Mouse (Mus musculus) kidney, embryonic 15.5 days (tissue): ENCODE data around the gene Cenpv. TPM values are rescaled to one million over a fixed set of nuclear protein-coding genes. Genes with fewer than 3 reads are reported as not detected.

Experiments used
- ATAC-seq: fragments of 200-750 bp; cut with Nextera tagmentation; replicated peaks from 2 replicates; pipeline ENCODE4 v1.8.0; 2017; ENCODE audit warnings: moderate TSS enrichment; ENCODE audit not compliant: low FRiP score
- H3K27ac ChIP-seq: fragments of 300-500 bp; sonication (generic); 2 replicates; pipeline ENCODE4 v1.5.1; 2015; ENCODE audit warnings: mild to moderate bottlenecking, inconsistent platforms
- H3K27me3 ChIP-seq: fragments of 300-500 bp; sonication (generic); 2 replicates; pipeline ENCODE4 v1.6.1; 2015; ENCODE audit warnings: inconsistent platforms
- H3K36me3 ChIP-seq: fragments of 300-500 bp; sonication (generic); 2 replicates; pipeline ENCODE4 v1.6.1; 2015; ENCODE audit warnings: inconsistent platforms
- H3K4me1 ChIP-seq: fragments of 300-500 bp; sonication (generic); 2 replicates; pipeline ENCODE4 v1.6.1; 2015; ENCODE audit warnings: inconsistent platforms
- H3K4me2 ChIP-seq: fragments of 300-500 bp; sonication (generic); 2 replicates; pipeline ENCODE4 v1.6.1; 2015; ENCODE audit warnings: moderate library complexity, mild to moderate bottlenecking, inconsistent platforms
- H3K4me3 ChIP-seq: fragments of 300-500 bp; sonication (generic); replicated peaks from 2 replicates; pipeline ENCODE4 v1.5.1; 2015; ENCODE audit warnings: mild to moderate bottlenecking, inconsistent platforms
- H3K9ac ChIP-seq: fragments of 300-500 bp; sonication (generic); 2 replicates; pipeline ENCODE4 v1.6.1; 2015; ENCODE audit warnings: mild to moderate bottlenecking, inconsistent platforms
- H3K9me3 ChIP-seq: fragments of 300-500 bp; sonication (generic); replicated peaks from 2 replicates; pipeline ENCODE4 v1.6.1; 2016; ENCODE audit warnings: inconsistent platforms
- WGBS: fragments of 180-500 bp; shearing (Covaris S2); methylation state at CpG from one replicate; pipeline ENCODE4 v1.1.7; 2015; ENCODE audit warnings: mixed read lengths; 5-methylcytosine and 5-hydroxymethylcytosine counted together
- polyA plus RNA-seq: library from polyadenylated mRNA; unstranded; fragments of >200 nt; fragmentation: Nextera tagmentation; extraction: Ambion mirVana; gene quantifications from 2 replicates; pipeline ENCODE4 v1.2.1, GENCODE M21; 2015

The Cenpv gene
- polyA plus RNA-seq, 1 experiment from 2014 or later: 20.0 TPM

DNA sequence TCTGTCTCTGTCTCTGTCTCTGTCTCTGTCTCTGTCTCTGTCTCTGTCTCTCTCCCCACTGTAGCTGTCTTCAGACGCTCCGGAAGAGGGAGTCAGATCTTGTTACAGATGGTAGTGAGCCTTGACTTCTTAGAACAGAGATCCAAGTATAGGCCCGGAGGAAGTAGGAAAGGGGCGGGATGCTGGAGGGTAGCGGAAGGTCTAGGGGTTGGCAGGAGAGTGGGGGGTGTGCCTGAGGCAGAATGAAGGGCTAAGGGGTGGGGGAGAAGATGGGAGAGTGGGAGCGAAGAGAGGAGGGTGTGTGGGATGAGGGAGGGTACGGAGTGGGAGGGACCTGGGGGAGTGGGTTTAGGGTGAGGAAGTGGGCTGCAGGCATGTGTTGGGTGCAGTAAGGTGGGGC is 26.7 kb upstream of the Cenpv start:
- 0 out of 2 replicates have a peak, but pooled peaks have one; percentile 22 for ATAC-seq
- Histone ChIP-seq H3K9ac (no peak overlapping the region), H3K9me3 (no peaks in the 10 kb centered on the region), H3K4me1 (peaks cover 12% of the 10 kb centered on the region), H3K36me3 (no peaks in the 10 kb centered on the region), H3K4me3 (no peak overlapping the region), H3K4me2 (0 out of 2 replicates have a peak overlapping the region, but pooled peaks have one; percentile 4), H3K27ac (peak overlapping the region; percentile 37; the same call in 1 of the 2 replicates), H3K27me3 (no peaks in the 10 kb centered on the region)
- 29% methylated on average over 7 of the region's 7 CpGs for WGBS

- Histone ChIP-seq H3K9me3 (no peaks in the 10 kb centered on the region), H3K36me3 (no peaks in the 10 kb centered on the region), H3K27ac (no peak overlapping the region), H3K4me2 (no peak overlapping the region), H3K27me3 (no peaks in the 10 kb centered on the region), H3K9ac (no peak overlapping the region), H3K4me1 (peaks cover 26% of the 10 kb centered on the region), H3K4me3 (no peak overlapping the region)
- 86% methylated on average over 2 of the region's 2 CpGs for WGBS
- no peak for ATAC-seq
Measured at GRCm38 (mm10) chr11:62563590-62563989, 24.5 kb upstream of the Cenpv start.

DNA sequence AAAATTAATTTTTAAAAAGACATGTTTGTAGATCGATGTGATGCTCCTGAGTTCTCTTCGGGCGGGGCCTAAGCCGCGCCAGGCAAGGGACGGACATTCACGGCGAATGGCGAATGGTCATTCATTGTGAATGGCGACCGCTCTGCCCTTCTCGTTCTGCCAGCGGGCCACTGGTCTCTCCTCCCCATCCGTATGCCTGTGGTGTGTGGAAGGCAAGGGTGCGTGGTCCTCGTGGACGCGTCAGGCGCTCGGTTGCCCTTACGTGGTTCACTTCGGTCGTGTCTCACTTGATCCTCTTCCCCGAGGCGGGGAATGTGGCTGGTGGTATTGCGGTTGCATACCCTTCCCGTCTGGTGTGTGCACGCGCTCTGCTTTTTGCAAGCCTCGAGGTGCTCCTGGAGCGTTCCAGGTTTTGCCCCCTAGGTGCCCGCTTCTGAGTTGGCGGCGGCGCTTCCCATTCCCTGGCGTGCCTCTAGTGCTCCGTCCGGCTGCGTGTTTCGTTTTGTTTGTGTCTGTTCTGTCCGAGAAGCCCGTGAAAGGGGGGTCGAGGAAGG is 21.5 kb upstream of the Cenpv start:
- Histone ChIP-seq H3K9ac (peak overlapping the region; percentile 25; the same call in 1 of the 2 replicates), H3K27ac (no peak overlapping the region)
- ATAC-seq: no peak

DNA sequence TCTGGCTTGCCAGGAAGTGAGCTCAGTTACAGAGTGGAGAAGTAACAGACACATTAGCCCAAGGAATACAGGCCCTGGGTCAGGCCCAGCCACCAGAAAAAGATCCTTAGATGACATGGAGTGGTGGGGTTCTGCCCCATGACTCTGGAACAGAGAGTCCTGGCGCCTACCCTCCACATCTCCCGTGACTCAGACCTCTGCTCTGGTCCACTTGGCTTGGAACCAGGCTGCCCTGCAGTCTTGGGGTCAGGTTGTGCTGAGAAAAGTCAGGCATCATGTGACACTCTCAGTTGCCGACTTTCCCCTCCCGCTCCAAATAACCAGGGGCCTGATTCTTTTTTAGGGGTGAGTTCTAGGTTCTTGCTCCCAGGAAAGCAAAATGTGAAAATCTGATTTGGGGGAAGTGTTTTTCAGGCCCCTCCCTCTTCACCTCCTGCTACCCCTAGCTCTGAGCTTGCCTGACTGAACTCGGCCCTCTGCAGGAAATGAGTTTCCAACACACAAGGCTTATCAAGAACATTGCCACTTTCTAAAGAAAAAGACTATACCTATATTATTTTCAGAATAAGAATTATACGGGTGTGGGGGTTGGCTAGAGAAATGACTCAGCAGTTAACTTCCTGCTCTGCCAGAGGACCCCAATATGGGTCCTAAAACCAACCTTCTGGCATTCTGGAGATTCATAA is 20.0 kb upstream of the Cenpv start:
- 0 out of 2 replicates have a peak overlapping the region, but pooled peaks have one; percentile 32 for H3K27ac ChIP-seq
- H3K27me3 ChIP-seq: no peaks in the 10 kb centered on the region
- WGBS: 23% methylated on average over 6 of the region's 6 CpGs
- no peak overlapping the region for H3K9ac ChIP-seq
- H3K4me2 ChIP-seq: no peak overlapping the region
- H3K9me3 ChIP-seq: no peaks in the 10 kb centered on the region
- ATAC-seq: peak; percentile 38; the same call in 1 of the 2 replicates
- H3K36me3 ChIP-seq: peaks cover 14% of the 10 kb centered on the region
- peaks cover 32% of the 10 kb centered on the region for H3K4me1 ChIP-seq
- no peak overlapping the region for H3K4me3 ChIP-seq

More for the DNA sequence above, 21.5 kb upstream of the Cenpv start:
- Histone ChIP-seq H3K27me3 (no peaks in the 10 kb centered on the region), H3K4me3 (peak overlapping the region; percentile 42), H3K9me3 (no peaks in the 10 kb centered on the region), H3K36me3 (peaks cover under 1% of the 10 kb centered on the region; the same call in 1 of the 2 replicates), H3K4me1 (peaks cover 18% of the 10 kb centered on the region), H3K4me2 (peak overlapping the region; percentile 76)
- 37% methylated on average over 43 of the region's 43 CpGs for WGBS

DNA sequence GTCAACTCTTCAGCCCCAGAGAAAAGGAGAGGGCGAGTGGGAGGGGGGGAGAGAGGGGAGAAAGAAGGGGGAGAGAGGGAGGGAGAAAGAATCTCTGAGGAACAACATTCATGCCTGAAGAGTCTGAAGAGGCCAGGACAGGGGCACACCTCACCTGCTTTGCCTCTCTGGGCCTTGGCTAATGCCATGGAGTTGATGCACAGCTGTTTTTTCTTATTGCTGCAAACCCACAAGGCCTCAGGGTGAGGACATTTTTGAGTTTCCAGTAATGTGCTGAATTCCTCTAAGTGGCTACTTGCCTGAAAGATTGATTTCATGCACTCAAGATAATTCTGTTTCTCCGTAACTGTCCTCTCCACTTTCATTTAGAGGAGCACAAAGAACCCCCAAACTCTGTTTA is 19.1 kb upstream of the Cenpv start:
- WGBS: 57% methylated on average over 2 of the region's 2 CpGs
- Histone ChIP-seq H3K4me2 (no peak overlapping the region), H3K9ac (no peak overlapping the region), H3K36me3 (peaks cover 23% of the 10 kb centered on the region), H3K4me1 (peaks cover 42% of the 10 kb centered on the region), H3K9me3 (no peaks in the 10 kb centered on the region), H3K27ac (0 out of 2 replicates have a peak overlapping the region, but pooled peaks have one; percentile 32), H3K27me3 (no peaks in the 10 kb centered on the region), H3K4me3 (no peak overlapping the region)
- ATAC-seq: no peak

GRCm38 (mm10) chr11:62557205-62557604 is 18.1 kb upstream of the Cenpv start:
- Histone ChIP-seq H3K9ac (no peak overlapping the region), H3K9me3 (no peaks in the 10 kb centered on the region), H3K4me2 (no peak overlapping the region), H3K4me1 (peaks cover 43% of the 10 kb centered on the region), H3K36me3 (peaks cover 26% of the 10 kb centered on the region), H3K27me3 (no peaks in the 10 kb centered on the region), H3K4me3 (no peak overlapping the region), H3K27ac (no peak overlapping the region)
- no peak for ATAC-seq
- 68% methylated on average over 5 of the region's 5 CpGs for WGBS

DNA sequence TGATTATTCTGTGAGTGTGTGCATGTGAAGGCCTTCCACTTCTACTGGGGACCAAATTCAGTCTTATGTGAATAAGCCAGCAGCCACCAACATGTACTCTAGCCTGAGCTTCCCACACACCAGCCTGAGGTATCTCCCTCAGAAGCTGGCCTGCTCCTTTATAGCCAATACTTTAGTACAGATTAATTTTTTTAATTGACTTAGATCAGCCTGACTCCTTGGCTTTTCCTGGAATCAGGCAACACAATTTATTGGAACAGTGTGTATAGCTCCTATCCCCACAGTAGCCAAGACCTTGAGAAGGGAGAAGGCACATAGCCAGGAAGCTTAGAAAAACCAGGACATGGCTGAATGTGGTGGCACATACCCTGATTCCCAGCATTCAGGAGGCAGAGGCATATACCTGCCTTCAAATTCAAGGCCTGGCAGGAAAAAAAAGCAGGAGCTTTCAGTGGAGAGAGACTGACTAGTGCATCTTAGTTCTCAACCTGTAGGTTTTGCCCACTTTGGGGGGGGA is 16.9 kb upstream of the Cenpv start:
- H3K9ac ChIP-seq: no peak overlapping the region
- H3K27me3 ChIP-seq: no peaks in the 10 kb centered on the region
- H3K4me3 ChIP-seq: no peak overlapping the region
- peaks cover 26% of the 10 kb centered on the region for H3K36me3 ChIP-seq
- H3K27ac ChIP-seq: peak overlapping the region; percentile 9; the same call in 1 of the 2 replicates
- H3K4me1 ChIP-seq: peaks cover 41% of the 10 kb centered on the region
- no peak for ATAC-seq
- H3K4me2 ChIP-seq: no peak overlapping the region
- no peaks in the 10 kb centered on the region for H3K9me3 ChIP-seq

DNA sequence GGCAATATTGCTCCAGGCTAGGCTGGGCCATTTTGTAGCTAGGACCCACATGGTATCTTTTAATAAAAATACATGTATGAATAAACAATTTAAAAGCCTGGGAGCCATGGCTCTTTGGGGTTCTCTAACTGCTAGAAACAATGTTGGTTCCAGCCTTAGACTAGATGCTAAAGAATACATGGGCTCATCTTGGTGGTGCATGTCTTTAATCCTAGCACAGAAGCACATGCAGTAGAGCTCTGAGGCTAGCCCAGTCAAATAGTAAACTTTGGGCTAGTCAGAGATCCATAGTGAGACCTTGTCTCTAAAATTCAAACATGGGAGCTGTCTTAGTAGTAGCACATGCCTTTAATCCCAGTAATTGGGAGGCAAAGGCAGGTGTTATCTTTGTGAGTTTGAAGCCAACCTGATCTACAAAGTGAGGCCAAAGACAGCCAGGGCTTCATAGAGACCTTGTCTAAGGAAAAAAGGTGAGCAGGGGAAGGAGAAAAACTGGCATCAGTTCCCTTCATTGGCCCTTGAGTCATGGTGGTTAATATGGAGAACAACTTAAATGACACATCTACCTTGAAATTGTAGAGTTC is 16.0 kb upstream of the Cenpv start:
- Histone ChIP-seq H3K27me3 (no peaks in the 10 kb centered on the region), H3K4me1 (peaks cover 35% of the 10 kb centered on the region), H3K9me3 (no peaks in the 10 kb centered on the region), H3K4me3 (peak overlapping the region; percentile 52), H3K9ac (no peak overlapping the region), H3K36me3 (peaks cover 26% of the 10 kb centered on the region), H3K27ac (no peak overlapping the region), H3K4me2 (peak overlapping the region; percentile 90)
- ATAC-seq: no peak

DNA sequence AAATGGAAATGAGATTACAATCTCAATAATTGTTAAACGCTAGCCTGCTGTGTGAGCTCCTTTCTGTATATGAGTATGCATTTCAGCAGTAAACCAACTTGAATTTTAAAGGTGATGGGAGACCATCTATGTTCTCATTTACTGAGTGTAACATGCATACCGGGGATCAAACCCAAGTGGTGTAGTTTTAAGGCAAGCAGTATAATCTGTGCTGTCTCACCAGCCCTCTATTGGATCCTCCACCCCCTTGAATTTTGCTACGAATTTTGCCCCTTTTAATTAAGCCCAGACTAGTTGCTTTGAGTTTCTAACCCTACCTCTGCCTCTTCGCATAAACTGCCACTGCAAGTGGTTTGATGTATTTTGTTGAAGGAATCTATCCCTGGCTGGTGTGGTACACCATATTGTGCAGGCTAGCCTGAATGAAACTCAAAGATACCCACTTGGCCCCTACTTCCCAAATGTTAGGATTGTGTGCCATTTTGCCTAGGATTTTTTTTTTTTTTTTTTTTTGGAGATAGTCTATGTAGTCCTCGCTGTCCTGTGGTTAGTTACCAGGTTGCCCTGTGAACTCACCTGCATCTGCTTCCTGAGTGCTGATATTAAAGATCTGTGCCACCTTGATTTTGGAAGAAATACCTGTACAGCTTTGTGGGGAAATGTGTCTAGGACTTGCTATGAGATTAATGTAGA is 15.2 kb upstream of the Cenpv start:
- Histone ChIP-seq H3K36me3 (peaks cover 26% of the 10 kb centered on the region), H3K4me2 (peak overlapping the region; percentile 90), H3K9ac (peak overlapping the region; percentile 53; the same call in 1 of the 2 replicates), H3K27ac (no peak overlapping the region), H3K27me3 (no peaks in the 10 kb centered on the region), H3K4me3 (peak overlapping the region; percentile 52), H3K4me1 (peaks cover 38% of the 10 kb centered on the region), H3K9me3 (no peaks in the 10 kb centered on the region)
- no peak for ATAC-seq
- 76% methylated on average over 5 of the region's 5 CpGs for WGBS

DNA sequence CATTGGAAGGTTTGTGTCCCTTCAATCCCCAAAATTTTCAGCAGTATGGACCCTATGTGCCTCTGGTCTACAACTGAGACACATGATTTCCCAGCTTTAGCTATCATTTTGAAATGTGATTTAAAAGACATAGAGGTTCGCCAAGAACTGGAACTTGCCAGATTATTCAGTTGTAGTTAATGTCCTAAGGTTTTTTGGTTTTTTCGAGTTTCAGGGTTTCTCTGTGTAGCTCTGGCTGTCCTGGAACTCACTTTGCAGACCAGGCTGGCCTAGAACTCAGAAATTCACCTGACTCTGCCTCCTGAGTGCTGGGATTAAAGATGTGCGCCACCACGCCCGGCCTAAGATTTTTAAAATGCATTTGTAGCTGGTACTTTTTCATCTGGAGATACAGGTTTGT is 14.6 kb upstream of the Cenpv start:
- H3K27me3 ChIP-seq: no peaks in the 10 kb centered on the region

GRCm38 (mm10) chr11:62553186-62553585 is 14.1 kb upstream of the Cenpv start:
- Histone ChIP-seq H3K4me2 (peak overlapping the region; percentile 90), H3K27ac (no peak overlapping the region), H3K4me1 (peaks cover 35% of the 10 kb centered on the region), H3K9me3 (no peaks in the 10 kb centered on the region), H3K4me3 (peak overlapping the region; percentile 52), H3K9ac (peak overlapping the region; percentile 53), H3K27me3 (no peaks in the 10 kb centered on the region), H3K36me3 (peaks cover 26% of the 10 kb centered on the region)
- ATAC-seq: no peak
- WGBS: 31% methylated on average over 1 of the region's 1 CpGs

More for the DNA sequence above, 14.6 kb upstream of the Cenpv start:
- 80% methylated on average over 5 of the region's 5 CpGs for WGBS
- Histone ChIP-seq H3K9ac (peak overlapping the region; percentile 53), H3K4me3 (peak overlapping the region; percentile 52), H3K27ac (no peak overlapping the region), H3K9me3 (no peaks in the 10 kb centered on the region), H3K36me3 (peaks cover 26% of the 10 kb centered on the region), H3K4me2 (peak overlapping the region; percentile 90), H3K4me1 (peaks cover 35% of the 10 kb centered on the region)
- ATAC-seq: no peak
